Mouse (Mus musculus): ENCODE results near the gene Slc24a1.
"Not testable (repeated sequence)": the region's sequence is repeated elsewhere in the genome, so short reads cannot be mapped to it uniquely, and the experiment has no call there.

The Slc24a1 gene

DNA sequence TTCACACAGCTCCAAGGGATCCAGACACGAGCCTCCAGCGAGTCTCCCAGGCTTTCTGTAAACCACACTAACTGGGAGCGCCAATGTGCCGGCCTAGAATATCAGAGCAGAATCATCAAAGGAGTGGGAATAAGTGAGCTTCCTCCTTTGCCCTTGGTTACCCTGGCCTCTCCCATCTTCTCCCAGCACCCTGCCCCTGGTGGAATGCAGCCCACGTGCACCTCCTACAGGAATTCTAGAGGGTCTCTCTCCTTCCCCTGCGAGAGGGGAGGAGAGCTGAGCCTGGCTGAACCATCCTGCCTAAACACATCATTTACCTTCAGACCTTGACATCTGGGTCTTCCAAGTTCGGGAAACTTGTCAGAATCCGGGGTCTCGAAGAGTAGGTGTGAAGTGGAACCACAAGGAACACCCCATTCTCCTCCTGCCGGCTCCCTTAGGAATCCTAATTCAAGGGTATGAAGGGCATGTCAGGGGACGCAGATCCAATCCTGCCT is at the start of gene Slc24a1:
Gene Slc24a1 (minus strand): TSS at position 447 of the 497 bp plus-strand sequence.
- no peak for DNase-seq (ENCODE audit: extremely low spot score, low read depth, low spot score)

DNA sequence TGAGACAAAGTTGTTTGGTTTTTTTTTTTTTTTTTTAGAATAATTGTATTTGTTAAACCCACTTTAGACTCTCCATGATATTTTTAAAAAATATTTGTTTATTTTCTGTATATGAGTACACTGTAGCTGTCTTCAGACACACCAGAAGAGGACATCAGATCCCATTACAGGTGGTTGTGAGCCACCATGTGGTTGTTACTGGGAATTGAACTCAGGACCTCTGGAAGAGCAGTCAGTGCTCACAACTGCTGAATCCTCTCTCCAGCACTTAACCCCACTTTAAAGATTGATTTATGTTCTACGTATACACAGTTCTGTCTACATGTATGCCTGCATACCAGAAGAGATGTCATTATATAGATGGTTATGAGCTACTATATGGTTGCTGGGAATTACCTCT is 44.1 kb upstream of the Slc24a1 start:
- DNase-seq (ENCODE audit: extremely low spot score, low read depth, low spot score), result not testable (repeated sequence)

DNA sequence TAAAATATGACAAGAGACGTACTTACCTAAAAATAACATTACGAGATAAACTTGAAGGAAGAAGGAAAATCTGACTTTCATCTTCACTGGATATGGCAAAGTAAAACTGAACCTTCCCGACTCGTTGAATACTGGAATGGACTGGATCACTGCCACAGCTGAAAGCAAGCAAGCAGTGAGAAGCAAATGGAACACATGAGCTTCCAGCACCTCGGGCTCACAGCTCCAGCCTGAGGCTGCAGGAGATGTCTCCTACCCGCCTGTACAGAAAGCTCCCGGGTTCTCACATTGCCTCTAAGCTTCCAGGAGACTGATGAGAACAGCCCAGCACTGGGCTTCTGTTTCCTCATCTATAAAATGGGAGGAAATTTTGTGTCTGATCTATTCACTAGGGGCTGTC is 38.9 kb upstream of the Slc24a1 start:
- no peak for DNase-seq (ENCODE audit: extremely low spot score, low read depth, low spot score)

DNA sequence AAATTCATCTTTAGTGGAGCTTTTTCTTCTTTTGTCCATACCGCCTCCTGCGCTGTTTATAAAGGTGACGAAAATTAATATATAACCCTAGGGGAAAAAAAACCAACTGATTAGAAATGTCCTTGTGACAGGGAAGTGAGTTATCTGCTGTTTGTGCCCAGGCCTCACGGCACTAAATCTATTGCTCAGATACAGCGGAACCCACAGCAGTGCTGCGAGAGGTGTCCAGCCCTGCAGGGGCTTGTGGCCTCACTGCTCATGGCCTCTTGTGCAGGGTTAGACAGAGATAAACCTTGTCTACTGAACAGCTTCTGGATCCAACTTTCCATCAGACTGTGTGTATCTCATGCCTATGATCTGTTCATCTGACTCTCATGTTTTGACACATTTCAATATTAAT is 37.0 kb upstream of the Slc24a1 start:
- DNase-seq (ENCODE audit: extremely low spot score, low read depth, low spot score), result no peak

DNA sequence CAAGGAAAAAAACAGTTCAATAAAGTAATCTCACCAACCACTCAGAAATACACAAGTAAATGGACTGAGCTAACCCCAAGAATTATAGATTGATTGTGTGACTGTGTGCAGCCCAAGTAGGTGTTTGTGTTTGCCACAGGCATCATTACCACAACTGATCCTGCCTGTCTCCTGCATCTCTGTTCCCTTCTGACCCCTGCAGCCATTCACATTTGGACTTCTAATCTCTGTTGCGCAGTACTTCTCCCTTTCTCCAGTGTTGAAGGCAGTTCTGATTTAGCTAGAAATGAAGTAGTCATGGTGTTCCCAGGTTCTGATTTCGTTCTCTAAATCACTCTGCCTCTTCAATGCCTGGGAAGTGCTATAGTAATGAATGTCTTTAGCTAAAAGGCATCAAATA is 36.2 kb upstream of the Slc24a1 start:
- DNase-seq (ENCODE audit: extremely low spot score, low read depth, low spot score), result no peak

DNA sequence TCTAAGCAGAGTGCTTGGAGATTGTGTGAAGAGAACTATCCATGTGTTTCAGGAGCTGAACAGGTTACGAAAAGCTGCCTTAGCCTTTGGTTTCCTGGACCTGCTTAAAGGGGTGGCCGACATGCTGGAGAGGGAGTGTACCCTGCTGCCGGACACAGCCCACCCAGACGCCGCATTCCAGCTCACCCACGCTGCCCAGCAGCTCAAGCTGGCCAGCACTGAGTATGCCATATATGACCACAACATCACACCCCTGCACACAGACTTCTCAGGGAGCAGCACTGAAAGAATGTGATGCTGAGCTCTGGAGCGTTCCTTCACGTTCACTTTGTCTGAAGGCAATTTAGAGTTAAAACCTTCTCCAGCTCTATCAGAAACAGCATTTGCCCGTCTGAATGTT is 34.4 kb upstream of the Slc24a1 start:
- no peak for DNase-seq (ENCODE audit: extremely low spot score, low read depth, low spot score)

DNA sequence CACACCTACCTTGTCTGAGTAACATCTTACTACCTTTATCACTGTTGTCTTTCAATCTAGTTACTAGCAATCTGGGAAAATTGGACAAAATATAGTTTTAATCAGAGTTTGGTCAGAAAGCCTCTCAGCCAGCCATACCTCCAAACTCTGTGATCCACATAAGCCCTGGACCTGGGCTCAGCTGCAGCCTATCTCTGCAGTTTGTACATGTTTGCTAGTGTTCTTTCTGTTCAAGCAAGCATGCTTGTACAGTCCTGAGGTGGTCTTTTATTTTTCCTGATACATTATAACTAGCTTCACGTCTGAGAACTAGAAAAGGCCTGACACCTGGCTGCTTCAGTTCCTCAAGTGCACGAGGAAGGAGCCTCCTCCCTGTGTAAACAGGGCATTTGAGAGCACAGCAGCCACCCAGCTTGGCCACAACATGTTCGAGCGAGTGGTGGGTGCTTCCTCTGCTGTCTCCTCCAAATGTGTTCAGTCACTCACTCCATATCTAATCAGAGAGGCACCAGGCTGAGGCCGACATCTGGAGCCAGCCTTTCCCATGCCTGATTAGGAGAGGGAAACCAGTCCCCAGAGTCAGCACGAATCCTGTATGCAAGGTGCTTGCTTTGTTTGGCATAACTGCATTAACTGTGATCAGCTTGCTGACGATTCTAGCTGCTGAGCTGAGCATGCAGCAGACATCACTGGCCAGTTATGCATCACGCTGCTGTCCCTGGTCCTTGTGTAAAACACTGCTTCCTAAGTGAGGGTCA is 33.8 kb upstream of the Slc24a1 start:
- no peak for DNase-seq (ENCODE audit: extremely low spot score, low read depth, low spot score)

DNA sequence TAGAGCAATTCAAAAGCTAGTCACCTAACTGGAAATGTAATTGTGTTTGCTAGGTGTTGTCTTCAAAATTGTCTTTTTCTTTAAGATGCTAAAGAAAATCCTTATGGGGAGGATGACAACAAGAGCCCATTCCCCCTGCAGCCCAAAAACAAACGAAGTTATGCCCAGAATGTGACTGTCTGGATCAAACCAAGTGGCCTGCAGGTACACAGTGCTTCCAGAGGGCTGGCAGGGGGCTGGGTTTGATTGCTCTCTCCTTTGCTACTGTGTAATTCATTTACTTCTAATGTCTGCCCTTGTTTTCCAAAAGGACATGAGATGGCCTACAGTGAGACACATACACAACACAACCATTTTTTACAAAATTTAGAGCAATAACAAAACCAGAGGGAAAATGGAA is 30.5 kb upstream of the Slc24a1 start:
- no peak for DNase-seq (ENCODE audit: extremely low spot score, low read depth, low spot score)

DNA sequence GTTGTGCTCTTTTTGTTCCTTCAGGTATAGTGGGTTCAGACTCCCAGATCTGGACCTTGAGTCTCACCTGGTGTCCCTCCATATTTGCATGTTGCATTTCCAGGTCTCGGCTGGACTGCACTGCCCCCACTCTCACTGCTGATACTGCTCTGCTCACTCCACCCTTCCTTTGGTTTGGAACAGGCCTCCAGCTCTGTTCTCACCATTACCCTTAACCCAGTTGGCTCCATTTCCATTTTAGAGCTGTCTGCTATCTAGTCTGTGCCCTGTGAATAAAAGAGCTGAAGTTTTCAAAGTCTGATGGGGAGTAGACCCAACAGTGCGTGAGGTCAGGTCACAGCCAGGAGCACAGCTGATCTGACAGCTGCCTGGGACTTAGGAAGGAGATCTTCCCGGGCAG is 29.1 kb upstream of the Slc24a1 start:
- no peak for DNase-seq (ENCODE audit: extremely low spot score, low read depth, low spot score)

DNA sequence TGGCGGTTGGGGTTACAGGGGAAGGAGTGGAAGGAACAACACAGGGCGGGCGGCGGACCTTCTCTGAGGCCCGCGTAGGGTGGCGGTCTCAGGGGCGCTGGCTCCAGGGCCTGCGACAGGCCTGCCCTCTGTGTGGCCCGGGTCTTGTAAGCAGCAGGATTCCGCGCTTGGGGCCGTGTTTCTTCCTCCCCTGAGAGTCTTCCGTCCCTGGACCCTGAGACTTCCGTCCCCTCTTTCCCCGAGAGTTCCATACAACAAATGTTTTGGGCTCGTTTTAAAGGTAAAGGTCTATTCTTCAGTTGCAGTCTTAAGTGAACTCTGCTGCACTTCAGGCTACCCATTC is 9.5 kb upstream of the Slc24a1 start:
- DNase-seq (ENCODE audit: extremely low spot score, low read depth, low spot score), result peak; percentile 37

DNA sequence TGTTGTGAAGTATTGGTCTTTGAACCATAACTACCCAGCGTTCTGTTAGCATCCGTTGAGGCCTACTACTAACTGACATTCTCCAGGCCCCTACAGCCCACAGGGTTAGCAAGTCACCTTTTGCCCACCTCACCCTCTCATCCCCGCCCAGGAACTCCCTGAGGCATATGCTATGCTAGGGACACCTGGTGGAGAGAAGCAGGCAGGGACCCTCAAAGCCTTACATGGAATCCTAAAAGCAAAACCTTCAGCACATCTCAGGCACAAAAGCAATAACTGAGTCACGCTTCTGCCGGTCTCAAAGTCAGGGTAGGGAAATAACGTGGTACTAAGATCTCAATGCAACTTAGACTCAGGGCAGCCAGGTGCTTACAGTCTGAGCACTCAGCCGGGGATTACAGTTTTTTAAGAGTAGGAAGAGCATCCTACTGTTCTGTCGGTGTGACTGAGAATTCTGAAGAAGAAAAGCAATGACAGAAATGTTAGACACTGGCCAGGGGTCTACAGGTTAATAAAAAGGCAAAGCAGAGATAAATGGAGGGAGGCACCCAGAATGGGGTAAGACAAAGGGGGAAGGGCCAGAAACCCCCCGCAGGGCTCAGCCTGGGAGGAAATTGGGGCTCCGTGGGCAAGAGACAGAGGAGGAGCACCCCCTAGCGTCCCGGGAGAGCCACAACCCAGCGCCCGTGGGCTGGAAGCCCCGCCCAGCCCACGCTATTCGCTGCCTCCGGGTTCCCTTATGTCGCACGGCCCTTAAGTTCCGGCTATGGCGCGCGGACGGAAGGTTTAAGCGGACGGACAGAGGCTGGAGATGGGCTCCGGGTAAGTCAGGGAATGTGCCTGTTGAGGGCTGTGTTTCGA is 8.9 kb upstream of the Slc24a1 start, which contains the start of gene Ints14:
Gene Ints14 (plus strand): TSS at position 789 of the 861 bp plus-strand sequence.
- peak; percentile 81 for DNase-seq (ENCODE audit: extremely low spot score, low read depth, low spot score)

DNA sequence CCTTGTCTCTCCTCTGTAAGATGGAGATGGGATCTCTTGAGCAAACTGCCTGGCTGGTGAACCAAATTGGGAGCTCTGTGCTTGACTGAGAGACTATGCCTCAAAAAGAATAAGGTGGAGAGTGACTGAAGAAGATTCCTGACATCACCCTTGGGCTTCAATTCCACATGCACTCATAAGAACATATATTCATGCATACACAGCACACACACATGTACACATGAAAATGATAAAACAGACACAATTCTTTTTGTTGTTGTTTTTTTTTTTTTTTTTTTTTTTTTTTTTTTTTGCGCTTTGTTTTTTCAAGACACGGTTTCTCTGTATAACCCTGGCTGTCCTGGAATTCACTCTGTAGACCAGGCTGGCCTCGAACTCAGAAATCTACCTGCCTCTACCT is 5.9 kb upstream of the Slc24a1 start:
- no peak for DNase-seq (ENCODE audit: extremely low spot score, low read depth, low spot score)

DNA sequence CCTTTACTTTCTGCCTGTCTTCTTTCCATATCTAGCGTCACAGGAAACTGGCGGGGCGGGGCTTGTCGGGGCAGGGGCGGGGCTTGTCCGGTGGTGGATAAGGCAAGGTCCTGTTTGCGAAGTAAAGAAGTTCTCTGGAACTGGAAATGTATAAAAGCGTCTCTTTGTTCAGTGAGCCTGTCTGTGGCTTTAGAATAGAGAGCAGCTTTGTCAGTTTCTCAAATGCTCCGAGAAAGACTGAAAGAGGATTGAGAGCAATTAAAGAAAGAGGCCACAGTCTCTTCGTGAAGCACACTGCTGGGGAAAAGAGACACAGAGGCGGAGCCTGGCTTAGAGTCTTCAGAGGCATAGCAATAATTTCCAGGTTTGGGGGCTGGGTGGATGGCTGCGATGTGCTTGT is 4.9 kb upstream of the Slc24a1 start:
- no peak for DNase-seq (ENCODE audit: extremely low spot score, low read depth, low spot score)

DNA sequence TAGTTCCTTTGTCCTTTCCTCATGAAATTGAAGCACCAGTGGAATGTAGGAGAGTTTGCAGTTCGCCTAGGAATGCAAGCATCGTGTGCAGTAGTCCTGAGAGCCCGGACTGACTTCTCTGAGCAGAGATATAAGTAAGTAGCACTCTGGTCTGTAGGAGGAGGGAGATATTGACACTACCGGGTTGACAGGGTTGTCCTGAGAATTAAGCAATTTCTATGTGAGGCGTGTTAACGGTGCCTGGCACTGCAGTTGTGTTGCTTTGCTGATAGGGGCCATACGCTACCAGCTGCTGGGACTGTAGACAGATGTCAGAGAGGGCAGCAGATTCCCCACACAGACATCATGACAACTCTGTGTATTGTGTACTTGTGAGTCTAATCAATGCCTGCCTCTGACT is 1.8 kb upstream of the Slc24a1 start:
- no peak for DNase-seq (ENCODE audit: extremely low spot score, low read depth, low spot score)

DNA sequence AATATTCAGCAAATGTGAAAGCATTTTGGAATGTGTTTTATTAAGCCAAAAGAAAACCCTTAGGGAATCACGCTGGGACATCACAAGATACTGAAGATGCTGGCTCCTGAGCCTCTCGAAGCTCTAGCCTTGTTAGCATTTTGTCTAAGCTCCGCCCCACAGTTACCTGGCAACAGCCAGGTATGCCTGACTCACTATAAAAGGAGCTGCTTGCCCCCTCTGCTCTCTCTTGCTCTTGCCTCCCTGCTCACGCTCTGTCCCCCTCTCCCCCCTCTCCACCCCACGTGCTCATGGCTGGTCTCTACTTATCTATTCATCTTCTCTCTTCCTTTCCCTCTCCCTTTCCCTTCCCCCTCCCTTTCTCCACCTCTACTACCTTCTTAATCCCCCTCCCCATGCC is 648 bp upstream of the Slc24a1 start:
- DNase-seq (ENCODE audit: extremely low spot score, low read depth, low spot score), result no peak

DNA sequence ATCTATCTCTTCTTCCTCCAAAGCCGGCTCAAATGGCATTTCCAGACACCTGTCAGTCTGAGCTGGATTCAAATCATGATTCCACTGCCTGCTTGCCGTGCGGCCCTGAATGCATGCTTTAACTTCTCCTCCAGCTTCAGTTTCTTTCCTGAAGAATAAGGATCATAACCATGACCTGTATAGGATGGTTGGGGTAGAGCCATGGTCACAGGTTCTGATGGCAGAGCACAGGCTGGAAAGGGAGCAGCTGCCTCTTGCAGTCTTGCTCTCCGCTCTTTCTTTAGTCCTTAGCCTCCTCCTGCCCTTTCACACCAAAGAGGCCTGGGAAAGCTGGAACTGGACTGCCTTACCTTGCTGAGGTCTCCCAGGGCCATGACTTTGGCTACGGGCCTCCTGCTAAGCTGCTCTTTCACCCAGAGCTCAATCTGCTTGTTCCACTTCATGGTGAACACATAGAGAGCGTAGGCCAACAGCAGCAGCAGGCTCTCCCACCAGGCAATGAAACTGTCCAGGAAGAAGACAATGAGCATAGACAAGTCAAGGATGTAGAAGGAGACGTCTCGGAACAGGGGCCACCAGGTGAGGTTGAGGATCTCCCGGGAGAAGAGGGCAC is 3.8 kb downstream of the Slc24a1 start:
- no peak for DNase-seq (ENCODE audit: extremely low spot score, low read depth, low spot score)

DNA sequence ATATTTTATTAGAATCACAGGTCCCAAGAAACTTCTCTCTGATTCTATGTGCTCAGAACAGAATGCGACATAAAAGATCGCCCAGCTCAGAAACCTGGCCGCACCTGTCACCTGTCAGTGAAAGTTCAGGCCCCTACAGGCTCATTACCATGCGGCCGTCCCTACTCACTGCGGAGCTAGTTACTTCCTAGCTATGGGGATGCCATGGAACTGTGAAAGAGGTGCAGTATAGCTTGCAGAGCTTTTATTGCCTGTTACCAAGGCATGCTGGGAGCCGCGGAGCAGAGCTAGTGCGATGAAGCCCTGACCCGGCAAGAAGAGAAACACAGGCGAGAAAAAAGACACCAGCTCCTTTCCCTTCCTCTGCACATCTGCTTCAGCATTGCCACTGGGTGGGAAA is 7.4 kb downstream of the Slc24a1 start:
- no peak for DNase-seq (ENCODE audit: extremely low spot score, low read depth, low spot score)

DNA sequence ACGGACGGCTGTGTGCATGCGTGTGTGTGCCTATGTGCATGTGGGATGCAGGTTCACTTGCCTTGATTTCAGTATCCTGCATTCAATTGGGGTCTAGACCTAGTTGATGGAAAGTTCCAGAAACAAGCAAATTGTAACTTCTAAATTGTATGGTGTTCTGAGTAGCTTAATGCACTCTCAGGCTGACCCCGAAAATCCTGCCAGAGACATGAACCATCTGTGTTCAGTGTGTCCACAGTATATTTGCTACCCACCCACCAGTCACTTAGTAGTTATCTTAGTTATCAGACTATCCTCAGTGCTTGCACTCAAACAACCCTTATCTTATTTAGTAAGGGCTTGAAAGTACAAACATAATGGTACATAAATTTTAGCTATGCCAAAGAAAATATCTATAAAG is 9.8 kb downstream of the Slc24a1 start:
- no peak for DNase-seq (ENCODE audit: extremely low spot score, low read depth, low spot score)

DNA sequence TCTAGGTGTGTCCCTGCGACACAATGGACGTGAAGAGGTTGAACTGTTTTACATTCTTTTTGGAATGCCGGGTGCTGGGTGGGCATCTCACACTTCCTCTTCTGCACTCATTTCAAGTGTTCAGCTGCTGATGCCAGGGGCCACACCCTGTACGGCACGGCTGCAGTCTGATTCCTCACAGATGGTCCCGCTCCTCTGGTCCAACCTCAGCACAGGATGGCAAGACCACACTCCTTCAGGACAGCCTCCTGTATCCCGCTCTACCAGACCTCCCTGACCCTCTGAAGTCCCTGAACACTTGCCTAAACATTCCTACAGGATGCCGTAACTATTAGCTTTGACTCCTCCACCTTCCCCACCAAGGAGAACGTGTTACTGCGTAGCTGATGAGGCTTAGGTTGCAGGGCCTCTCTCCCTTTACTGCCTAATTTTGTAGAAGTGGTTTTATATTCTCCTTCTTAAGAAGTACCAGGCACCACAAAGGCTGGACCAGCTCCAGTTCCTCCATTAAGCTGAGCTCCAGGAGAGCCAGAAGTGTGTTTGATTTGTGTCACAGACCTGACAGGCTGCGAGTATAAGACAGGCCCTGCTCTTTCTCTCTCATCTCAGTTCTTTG is 10.6 kb downstream of the Slc24a1 start:
- DNase-seq (ENCODE audit: extremely low spot score, low read depth, low spot score), result no peak

DNA sequence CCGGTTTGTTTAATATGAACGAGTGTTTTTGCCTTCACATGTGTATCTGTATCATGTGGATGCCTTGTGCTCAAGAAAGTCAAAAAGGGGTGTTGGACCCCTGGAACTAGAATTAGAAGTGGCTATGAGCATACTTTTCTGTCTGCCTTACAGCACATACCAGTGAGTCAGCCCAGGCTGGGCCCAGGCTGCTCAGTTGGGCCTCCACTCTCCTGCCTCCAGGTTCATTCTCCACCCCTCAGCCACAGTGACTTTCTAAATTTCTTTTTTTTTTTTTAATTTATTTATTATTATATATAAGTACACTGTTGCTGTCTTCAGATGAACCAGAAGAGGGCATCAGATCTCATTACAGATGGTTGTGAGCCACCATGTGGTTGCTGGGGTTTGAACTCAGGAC is 11.6 kb downstream of the Slc24a1 start:
- DNase-seq (ENCODE audit: extremely low spot score, low read depth, low spot score), result no peak

DNA sequence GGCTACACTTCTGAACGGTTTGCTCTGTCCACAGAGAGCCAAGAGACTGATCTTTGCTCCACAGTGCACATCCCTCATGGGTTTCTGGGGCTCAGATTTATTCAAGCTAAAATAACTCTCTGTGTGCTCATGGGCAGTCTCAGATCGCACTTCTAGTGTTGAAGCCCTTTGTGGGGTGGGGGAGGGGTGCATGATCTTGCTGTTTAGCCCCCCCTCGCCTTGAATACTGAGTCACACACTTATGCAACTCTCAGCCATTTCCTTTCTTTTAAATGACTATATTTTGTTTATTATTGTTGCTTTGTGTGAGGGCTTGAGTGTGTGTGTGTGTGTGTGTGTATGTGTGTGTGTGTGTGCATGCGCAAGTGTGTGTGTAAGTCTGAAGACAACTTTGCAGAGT is 12.1 kb downstream of the Slc24a1 start:
- DNase-seq (ENCODE audit: extremely low spot score, low read depth, low spot score), result no peak
